Mouse (Mus musculus) midbrain, embryonic 11.5 days (tissue): ENCODE data around the gene Naa40. TPM values are rescaled to one million over a fixed set of nuclear protein-coding genes. Genes with fewer than 3 reads are reported as not detected.

Source experiments
- ATAC-seq: fragments of 200-750 bp; cut with Nextera tagmentation; 2 replicates; pipeline ENCODE4 v1.8.0; 2017; ENCODE audit warnings: moderate TSS enrichment, moderate library complexity; ENCODE audit not compliant: low FRiP score
- DNase-seq: peaks from one replicate; pipeline ENCODE4 v3.0.0; 2015; ENCODE audit warnings: low spot score; ENCODE audit errors: missing footprints
- H3K27ac ChIP-seq: fragments of 300-500 bp; sonication (generic); 2 replicates; pipeline ENCODE4 v1.5.1; 2014; ENCODE audit warnings: low read depth, low read length
- H3K27me3 ChIP-seq: fragments of 300-500 bp; sonication (generic); 2 replicates; pipeline ENCODE4 v1.6.1; 2014; ENCODE audit warnings: mild to moderate bottlenecking, low read length, moderate library complexity, mixed read lengths; ENCODE audit not compliant: control insufficient read depth, insufficient read depth
- H3K36me3 ChIP-seq: fragments of 300-500 bp; sonication (generic); 2 replicates; pipeline ENCODE4 v1.6.1; 2014; ENCODE audit warnings: mild to moderate bottlenecking, low read length, moderate library complexity, mixed read lengths; ENCODE audit not compliant: control insufficient read depth, insufficient read depth
- H3K4me1 ChIP-seq: fragments of 300-500 bp; sonication (generic); 2 replicates; pipeline ENCODE4 v1.6.1; 2014; ENCODE audit warnings: low read length; ENCODE audit not compliant: control insufficient read depth, insufficient read depth
- H3K4me2 ChIP-seq: fragments of 300-500 bp; sonication (generic); 2 replicates; pipeline ENCODE4 v1.6.1; 2014; ENCODE audit warnings: mild to moderate bottlenecking, moderate library complexity
- H3K4me3 ChIP-seq: fragments of 300-500 bp; sonication (generic); 2 replicates; pipeline ENCODE4 v1.5.1; 2014; ENCODE audit warnings: low read depth, low read length
- H3K9ac ChIP-seq: fragments of 300-500 bp; sonication (generic); 2 replicates; pipeline ENCODE4 v1.6.1; 2014; ENCODE audit warnings: low read length
- H3K9me3 ChIP-seq: fragments of 300-500 bp; sonication (generic); 2 replicates; pipeline ENCODE4 v1.6.1; 2016; ENCODE audit warnings: low read length; ENCODE audit not compliant: control insufficient read depth
- WGBS: fragments of 180-500 bp; shearing (Covaris S2); extraction: QIAGEN DNeasy Blood & Tissue Kit; methylation state at CpG from one replicate; pipeline ENCODE4 v1.1.7; 2014; 5-methylcytosine and 5-hydroxymethylcytosine counted together
- polyA plus RNA-seq: library from polyadenylated mRNA; unstranded; fragments of >200 nt; fragmentation: Nextera tagmentation; extraction: Ambion mirVana; gene quantifications from 2 replicates; pipeline ENCODE4 v1.2.1, GENCODE M21; 2014

Naa40 gene
- polyA plus RNA-seq, 1 experiment from 2014 or later: 103 TPM

- WGBS: under 1% methylated on average over 77 of the region's 79 CpGs
- peak within 1 kb of the TSS; percentile 86 for H3K4me3 ChIP-seq
- peak within 1 kb of the TSS; percentile 91 for H3K9ac ChIP-seq
- peak within 1 kb of the TSS; percentile 97 for H3K27ac ChIP-seq
- H3K9me3 ChIP-seq: no peaks in the 10 kb centered on the region
- DNase-seq: peak; percentile 99
- peak; percentile 99 for ATAC-seq
- peak within 1 kb of the TSS; percentile 95 for H3K4me2 ChIP-seq
- H3K4me1 ChIP-seq: peaks cover 15% of the 10 kb centered on the region
- no peaks in the 10 kb centered on the region for H3K27me3 ChIP-seq
- peaks cover 2% of the 10 kb centered on the region; the same call in 1 of the 2 replicates for H3K36me3 ChIP-seq
Observed at GRCm38 (mm10) chr19:7205753-7206736, 34.9 kb downstream of the Naa40 start, which contains the start of gene Otub1. Gene Otub1, minus strand, starts transcription at chr19:7206316.

GRCm38 (mm10) chr19:7205326-7205725 is 35.7 kb downstream of the Naa40 start:
- peak overlapping the region; percentile 97 for H3K27ac ChIP-seq
- H3K9ac ChIP-seq: peak overlapping the region; percentile 91
- ATAC-seq (peak; percentile 4; the same call in 1 of the 2 replicates), DNase-seq (no peak)
- no peaks in the 10 kb centered on the region for H3K27me3 ChIP-seq
- H3K4me2 ChIP-seq: peak overlapping the region; percentile 95
- H3K4me1 ChIP-seq: peaks cover 15% of the 10 kb centered on the region
- no peaks in the 10 kb centered on the region for H3K9me3 ChIP-seq
- H3K4me3 ChIP-seq: peak overlapping the region; percentile 86
- peaks cover 2% of the 10 kb centered on the region; the same call in 1 of the 2 replicates for H3K36me3 ChIP-seq
- 31% methylated on average over 7 of the region's 7 CpGs for WGBS

DNA sequence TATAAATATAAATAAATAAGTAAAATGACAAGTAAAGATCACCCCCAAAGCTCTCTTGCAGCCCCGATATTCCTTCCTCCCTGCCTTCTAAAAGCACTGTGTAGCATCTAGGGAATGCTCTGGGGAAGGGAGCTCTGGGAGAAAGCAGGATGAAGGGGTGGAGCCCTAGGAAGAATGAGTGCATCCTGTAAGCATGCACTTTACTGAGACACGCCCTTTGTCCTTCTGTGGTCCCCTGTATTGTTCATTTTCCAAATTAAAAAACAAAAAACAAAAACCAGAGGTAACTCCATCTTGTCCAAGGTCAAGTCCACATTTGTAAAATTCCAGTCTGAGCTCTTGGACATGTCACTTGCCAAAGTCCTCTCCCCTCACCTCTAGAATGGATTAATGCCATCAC is 36.1 kb downstream of the Naa40 start:
- Histone ChIP-seq H3K4me3 (peak overlapping the region; percentile 86), H3K9me3 (no peaks in the 10 kb centered on the region), H3K9ac (peak overlapping the region; percentile 91), H3K36me3 (peaks cover 6% of the 10 kb centered on the region), H3K27me3 (no peaks in the 10 kb centered on the region), H3K4me1 (peaks cover 15% of the 10 kb centered on the region), H3K4me2 (peak overlapping the region; percentile 95), H3K27ac (no peak overlapping the region)
- no peak for DNase-seq
- WGBS: 75% methylated on average over 2 of the region's 2 CpGs
- ATAC-seq: no peak

GRCm38 (mm10) chr19:7200427-7200826 is 40.6 kb downstream of the Naa40 start:
- Histone ChIP-seq H3K4me2 (no peak overlapping the region), H3K4me1 (peaks cover 29% of the 10 kb centered on the region), H3K9me3 (no peaks in the 10 kb centered on the region), H3K4me3 (no peak overlapping the region), H3K9ac (no peak overlapping the region), H3K27me3 (no peaks in the 10 kb centered on the region), H3K36me3 (peaks cover 19% of the 10 kb centered on the region), H3K27ac (no peak overlapping the region)
- ATAC-seq (no peak), DNase-seq (no peak)
- WGBS: 81% methylated on average over 1 of the region's 1 CpGs

GRCm38 (mm10) chr19:7199089-7199488 is 41.9 kb downstream of the Naa40 start:
- no peak overlapping the region for H3K4me3 ChIP-seq
- no peak for DNase-seq
- H3K27me3 ChIP-seq: no peaks in the 10 kb centered on the region
- no peak overlapping the region for H3K4me2 ChIP-seq
- H3K9ac ChIP-seq: no peak overlapping the region
- 95% methylated on average over 13 of the region's 13 CpGs for WGBS
- H3K36me3 ChIP-seq: peaks cover 19% of the 10 kb centered on the region
- ATAC-seq: no peak
- H3K9me3 ChIP-seq: no peaks in the 10 kb centered on the region
- H3K27ac ChIP-seq: no peak overlapping the region
- H3K4me1 ChIP-seq: peaks cover 17% of the 10 kb centered on the region

DNA sequence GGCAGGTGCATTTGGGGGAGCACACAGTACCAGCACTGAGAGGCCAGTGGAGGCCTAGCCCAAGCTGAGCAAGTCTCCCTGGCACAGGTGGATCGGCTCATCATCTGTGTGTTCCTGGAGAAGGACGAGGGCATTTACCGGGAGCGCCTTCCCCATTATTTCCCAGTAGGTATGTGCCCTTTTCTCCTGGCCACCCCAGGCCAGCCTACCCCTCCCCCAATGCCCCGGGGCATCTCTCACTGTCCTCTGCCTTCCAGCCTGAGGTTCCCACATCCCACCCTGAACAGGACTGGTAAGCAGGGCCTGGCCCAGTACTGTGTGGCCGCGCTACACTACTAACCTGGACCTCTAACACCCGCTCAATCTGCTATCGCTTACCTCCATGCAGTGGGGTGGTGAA is 43.5 kb downstream of the Naa40 start:
- ATAC-seq (peak; percentile 41), DNase-seq (peak; percentile 86)
- WGBS: 90% methylated on average over 9 of the region's 9 CpGs
- peaks cover 19% of the 10 kb centered on the region for H3K4me1 ChIP-seq
- H3K9me3 ChIP-seq: no peaks in the 10 kb centered on the region
- peaks cover 17% of the 10 kb centered on the region for H3K36me3 ChIP-seq
- H3K9ac ChIP-seq: no peak overlapping the region
- H3K27me3 ChIP-seq: no peaks in the 10 kb centered on the region
- no peak overlapping the region for H3K4me2 ChIP-seq
- no peak overlapping the region for H3K27ac ChIP-seq
- H3K4me3 ChIP-seq: no peak overlapping the region

GRCm38 (mm10) chr19:7196741-7197270 is 44.2 kb downstream of the Naa40 start:
- H3K4me2 ChIP-seq: no peak overlapping the region
- ATAC-seq (peak; percentile 52), DNase-seq (peak; percentile 89)
- H3K36me3 ChIP-seq: peaks cover 17% of the 10 kb centered on the region
- H3K9ac ChIP-seq: no peak overlapping the region
- no peak overlapping the region for H3K4me3 ChIP-seq
- no peaks in the 10 kb centered on the region for H3K9me3 ChIP-seq
- H3K4me1 ChIP-seq: peaks cover 19% of the 10 kb centered on the region
- no peak overlapping the region for H3K27ac ChIP-seq
- no peaks in the 10 kb centered on the region for H3K27me3 ChIP-seq
- 13% methylated on average over 17 of the region's 17 CpGs for whole genome bisulfite sequencing

- 16% methylated on average over 33 of the region's 33 CpGs for WGBS
- Histone ChIP-seq H3K4me2 (no peak overlapping the region), H3K4me3 (no peak overlapping the region), H3K36me3 (peaks cover 17% of the 10 kb centered on the region), H3K4me1 (peaks cover 19% of the 10 kb centered on the region), H3K27me3 (no peaks in the 10 kb centered on the region), H3K9ac (no peak overlapping the region), H3K9me3 (no peaks in the 10 kb centered on the region), H3K27ac (no peak overlapping the region)
- peak; percentile 98 for DNase-seq
- peak; percentile 51 for ATAC-seq
Observed at GRCm38 (mm10) chr19:7195900-7196728, 44.9 kb downstream of the Naa40 start.
